Mouse (Mus musculus) kidney, postnatal 36 days (tissue): ENCODE results near the gene 4933427D14Rik.

Source experiments
- DNase-seq, 2 experiments: peaks; one replicate each; pipeline ENCODE4 v3.0.0; 2021 to 2022; ENCODE audit warnings: mixed read lengths in 2 of 2

The 4933427D14Rik gene

DNA sequence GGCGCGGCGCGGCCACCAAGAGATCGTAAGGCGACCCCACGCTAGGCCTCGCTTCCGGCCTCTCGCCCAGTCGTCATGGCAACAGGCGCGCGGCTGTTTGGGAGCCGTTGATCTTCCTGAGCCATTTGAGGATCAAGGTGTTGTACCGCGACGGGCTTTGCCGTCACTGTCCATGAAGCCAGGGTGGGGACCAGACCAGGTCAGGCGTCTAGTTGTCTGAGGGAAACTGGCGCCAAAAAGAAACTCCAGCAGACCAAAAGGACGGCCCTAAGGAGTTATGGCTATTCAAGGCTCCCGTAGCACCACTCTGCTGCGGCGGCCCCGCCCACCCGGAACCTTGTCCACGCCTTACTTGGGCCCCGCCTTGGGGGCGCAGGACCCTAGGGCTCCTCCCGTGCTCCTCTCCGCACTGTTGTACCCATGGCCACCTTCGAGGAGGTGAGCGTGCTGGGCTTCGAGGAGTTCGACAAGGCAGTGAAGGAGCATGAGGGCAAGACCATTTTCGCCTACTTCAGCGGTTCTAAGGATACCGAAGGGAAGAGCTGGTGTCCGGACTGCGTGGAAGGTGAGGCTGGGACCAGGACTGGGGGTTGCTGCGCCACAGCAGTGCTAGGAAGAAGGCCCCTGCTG lies at the start of gene 4933427D14Rik, which contains the start of gene Txndc17:
Gene 4933427D14Rik, minus strand, starts transcription at position 256 of the 630 bp plus-strand sequence.
Gene Txndc17, plus strand, starts transcription at position 344 of the 630 bp plus-strand sequence.
- peak; percentile 92 to 96 for DNase-seq

DNA sequence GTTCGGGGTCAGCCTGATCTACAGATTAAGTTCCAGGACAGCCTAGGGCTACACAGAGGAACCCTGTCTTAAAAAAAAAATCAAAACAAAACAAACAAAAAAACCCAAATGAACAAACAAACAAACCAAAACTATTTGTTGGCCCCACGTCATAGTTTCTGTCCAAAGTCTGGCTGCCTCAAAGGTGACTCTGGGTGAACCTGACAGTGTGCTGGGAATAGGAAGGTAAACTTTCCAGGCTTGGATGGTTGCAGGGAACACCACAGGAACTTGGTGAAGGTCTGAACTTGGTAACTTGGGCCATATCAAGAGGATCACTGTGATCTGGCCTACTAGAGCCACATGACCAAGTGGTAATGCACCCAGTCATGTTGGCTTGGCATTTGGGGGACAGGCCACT lies 49.2 kb upstream of the 4933427D14Rik start:
- DNase-seq, result no peak

DNA sequence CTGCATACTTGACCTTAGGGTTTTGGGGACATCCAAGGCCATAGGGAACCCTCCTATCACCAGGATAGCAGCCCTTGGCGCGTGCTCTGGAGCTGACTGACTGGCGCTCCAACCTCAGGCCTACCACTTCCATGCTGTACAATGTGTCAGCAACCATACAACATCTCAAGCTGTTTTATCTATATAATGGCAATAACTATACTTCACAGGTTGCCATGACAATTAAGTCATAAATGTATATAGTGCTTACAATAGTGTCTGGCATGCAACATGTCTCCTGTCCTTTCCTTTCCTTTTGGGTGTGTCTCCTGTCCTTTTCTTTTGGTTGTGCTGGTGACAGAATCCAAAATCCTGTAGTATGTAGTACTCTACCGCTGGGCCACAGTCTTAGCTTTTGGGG lies 48.4 kb upstream of the 4933427D14Rik start:
- no peak for DNase-seq

DNA sequence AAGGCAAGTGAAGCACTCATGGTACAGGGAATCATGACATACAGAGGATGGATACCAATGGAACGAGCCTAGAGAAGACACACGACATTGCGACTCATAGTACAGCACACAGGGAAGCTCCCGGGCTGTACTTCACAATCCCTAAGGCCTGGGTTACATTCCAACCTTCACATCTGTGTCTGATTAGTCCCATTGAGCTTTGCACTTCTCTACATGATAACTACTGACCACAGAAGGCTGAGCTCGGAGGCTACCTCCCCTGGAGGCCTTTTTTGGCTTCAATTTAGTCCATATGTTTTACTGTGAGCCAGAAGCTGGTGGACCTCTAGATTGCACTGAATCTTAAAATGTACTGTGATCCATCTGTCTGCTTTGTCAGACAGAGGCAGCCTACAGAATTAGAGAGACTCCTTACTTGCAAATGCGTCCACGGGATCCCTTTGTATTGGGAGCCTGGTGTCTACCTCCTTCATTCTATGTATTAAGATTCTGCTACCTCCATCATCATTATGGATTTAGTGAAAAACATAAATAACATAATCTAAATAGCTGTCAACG lies 38.0 kb upstream of the 4933427D14Rik start:
- DNase-seq, result no peak

DNA sequence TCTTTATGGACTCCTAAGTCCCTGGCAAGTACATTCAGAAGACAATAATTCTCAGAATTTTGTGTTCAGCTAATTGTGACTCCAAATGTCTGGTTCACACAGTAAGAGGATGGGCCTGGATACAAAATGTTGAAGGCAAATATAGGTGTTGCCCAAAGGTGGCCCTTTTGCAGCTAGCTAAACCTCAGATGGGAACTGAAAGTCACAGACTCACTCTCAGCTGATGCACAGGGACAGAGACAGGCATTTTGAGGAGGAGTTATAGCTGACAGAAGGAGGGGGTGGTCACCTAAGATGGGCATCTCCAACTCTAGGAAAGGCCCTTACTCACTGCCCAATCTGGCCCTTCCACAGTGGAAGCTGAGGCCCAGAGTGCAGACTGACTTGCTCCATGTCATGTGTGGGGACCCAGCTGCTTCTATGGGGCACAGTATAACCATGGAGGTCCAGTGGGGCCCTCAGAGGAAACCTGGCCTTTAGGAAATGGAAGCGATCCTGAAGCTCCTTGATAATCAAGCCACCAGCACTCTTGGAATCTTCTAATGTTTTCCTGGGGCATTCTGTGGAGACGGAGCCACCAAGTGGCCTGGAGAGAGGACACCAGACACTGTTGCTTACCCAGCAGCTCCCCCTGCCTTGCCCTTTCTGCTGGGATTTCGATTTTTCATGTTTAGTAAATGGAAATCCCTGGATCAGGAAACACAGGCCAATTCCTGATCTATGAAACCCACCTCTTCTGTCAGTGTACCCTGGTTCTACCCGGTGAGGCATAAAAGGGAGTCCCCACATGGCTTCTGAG lies 33.0 kb upstream of the 4933427D14Rik start:
- DNase-seq, result no peak

DNA sequence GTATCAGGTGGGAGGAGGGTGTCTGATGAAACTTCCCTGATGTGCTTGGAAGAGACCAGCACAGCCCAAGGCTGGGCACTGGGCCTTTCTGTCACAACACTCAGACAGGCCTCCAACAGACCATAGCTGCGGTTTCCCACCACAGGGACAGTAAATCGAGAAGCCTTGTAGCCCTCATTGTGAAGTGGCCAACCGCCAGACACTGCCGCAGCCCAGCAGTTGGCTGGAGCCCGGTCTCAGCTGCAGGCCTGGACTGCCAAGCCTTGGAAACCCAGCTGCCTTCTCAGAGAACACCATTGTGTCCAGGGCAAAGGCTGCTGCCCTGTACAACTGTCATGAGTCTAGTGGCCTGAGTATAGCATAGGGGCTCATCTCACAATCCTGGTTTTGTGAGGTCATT lies 26.8 kb upstream of the 4933427D14Rik start:
- no peak for DNase-seq

DNA sequence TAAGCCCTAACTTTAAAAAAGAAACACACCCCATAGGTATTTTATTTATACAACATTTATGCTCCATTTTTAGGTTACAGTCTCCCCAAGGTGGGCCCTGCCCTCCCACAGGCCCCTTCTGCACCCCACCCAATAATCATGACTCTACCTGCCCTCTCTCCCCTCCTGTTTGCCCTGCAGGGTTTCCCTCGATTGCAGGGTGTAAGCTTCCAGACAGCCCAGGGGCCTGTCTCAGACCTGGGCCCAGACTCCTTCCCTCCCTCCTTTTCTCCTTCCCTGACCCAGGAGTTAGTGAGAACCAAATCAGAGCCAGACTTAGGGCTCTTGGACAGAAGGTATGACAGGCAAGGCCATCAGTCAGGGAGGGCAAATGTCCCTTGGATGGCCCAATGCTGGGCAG lies 25.7 kb upstream of the 4933427D14Rik start:
- DNase-seq, result no peak

DNA sequence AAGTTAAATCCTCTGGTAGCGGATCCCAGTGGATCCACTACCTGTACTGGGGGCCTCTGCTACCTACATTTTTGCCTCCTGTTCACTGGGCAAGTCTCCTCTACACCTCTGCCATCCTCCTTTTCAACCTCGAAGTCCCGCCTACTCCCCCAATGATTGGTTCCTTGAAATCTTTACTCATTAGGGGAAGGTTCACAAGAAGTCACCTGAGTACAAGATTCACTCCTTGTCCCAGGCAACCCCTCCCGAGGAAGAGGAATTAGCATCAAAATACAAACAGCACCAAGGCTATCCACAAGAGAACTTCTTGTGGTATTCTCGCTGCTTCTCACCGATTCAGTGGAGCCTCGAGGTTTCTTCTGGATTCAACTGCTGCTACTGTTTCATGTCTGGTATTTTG lies 24.8 kb upstream of the 4933427D14Rik start:
- no peak for DNase-seq

DNA sequence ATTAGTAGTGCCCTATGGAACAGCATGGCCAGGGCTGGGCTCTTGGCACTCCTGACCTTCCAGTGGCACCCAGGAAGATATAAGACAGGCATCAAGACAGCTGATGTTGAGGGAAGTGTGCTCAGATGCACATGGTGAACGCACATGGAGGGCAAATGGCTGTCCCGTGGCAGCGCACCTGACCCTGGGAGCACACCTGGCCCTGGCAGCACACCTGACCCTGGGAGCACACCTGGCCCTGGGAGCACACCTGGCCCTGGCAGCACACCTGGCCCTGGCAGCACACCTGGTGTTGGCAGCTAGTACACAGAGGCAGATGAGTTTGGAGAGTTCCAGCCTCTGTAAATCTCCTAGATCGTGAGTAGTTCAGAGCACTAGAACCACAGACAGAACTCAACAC lies 21.3 kb upstream of the 4933427D14Rik start:
- no peak for DNase-seq

DNA sequence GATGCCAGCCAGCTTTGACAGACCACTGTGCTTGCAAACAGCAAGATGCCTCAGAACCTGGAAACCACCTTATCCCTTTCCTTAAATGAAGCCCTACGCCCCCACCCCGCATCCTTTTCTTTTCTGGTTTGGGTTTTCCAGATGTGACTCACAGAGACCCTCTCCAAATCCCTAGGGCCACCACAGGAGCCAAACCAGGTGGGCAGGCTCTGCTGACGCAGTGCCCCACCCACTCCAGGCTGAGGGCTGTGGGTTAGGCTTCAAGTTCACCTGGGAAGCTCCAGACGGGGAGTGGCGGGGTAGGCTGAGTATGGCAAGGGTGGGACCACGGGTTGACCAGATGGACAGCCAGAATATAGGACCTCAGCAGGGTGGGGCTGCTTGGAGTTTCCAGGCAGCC lies 19.6 kb upstream of the 4933427D14Rik start:
- DNase-seq, result no peak

DNA sequence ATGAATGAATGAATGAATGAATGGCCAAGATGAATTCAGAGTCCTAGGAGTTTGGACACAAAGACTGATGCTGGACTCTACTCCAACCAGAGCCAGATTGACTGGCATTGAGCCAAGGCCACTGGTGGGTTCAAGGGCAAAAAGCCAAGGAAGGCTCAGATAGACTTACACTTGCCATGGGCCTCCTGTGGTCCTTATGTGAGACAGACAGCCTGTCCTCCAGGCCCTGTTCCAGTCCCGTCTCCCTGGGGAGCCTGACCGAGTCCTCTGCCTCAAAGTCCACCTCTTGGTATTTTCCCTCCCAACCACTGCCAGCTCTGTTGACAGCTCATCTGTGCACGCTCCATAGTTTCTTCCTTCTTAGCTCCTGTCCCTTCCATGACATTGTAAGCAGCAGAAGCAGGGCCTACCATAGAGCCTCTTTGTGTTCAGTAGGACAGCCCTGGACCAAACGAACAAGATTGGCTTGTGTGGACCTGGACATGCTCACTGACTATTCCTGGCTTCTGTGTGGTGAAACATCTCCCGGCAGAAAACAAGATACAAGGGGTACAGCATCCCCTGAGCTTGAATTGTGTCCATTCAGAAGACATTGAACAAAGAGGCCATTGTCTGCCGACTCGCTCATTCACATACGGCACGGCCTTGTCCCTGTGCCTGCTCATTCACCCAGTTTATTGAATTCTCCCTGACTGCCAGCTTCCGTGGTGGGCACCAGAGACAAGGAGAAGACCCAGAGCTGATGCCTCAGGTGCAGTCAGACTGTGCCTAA lies 18.9 kb upstream of the 4933427D14Rik start:
- DNase-seq, result peak; percentile 19 to 42

DNA sequence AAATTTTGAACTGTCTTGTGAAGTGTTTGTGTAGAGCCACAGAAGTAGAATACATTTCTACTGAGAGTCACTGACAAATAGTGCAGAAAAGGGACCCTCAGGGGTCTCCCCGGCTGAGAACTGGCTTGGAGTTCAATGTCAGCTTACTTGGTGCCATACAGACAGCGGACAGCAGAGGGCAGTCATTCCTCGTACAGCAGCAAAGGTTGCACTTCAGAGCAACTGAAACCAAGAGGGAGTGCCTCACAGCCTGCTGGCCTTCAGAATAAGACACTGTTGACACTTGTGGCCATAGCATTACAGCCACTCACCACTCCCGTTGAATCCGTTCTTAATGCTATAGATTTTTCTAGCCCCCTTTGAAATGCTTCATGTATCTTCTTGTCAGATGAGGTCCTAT lies 17.6 kb upstream of the 4933427D14Rik start:
- peak; percentile 71 to 91 for DNase-seq

DNA sequence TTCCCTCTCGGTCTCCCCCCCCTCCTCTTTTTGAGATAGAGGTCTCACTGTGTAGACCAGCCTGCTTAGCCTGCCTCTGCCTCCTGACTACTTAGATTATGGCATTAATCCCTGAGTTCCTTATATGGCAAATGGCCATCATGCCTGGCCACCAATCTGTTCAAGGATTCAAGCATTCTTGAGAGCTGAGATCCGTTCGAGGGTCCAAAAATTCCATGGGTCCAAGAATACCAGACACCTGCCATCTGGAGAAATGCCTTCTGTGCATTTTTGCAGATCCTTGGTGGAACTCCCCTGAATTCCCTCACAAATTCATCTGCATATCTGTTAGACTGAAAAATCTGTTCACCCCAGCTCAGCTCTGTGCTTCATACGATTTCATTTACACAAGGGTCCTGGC lies 16.2 kb upstream of the 4933427D14Rik start:
- DNase-seq, result no peak

DNA sequence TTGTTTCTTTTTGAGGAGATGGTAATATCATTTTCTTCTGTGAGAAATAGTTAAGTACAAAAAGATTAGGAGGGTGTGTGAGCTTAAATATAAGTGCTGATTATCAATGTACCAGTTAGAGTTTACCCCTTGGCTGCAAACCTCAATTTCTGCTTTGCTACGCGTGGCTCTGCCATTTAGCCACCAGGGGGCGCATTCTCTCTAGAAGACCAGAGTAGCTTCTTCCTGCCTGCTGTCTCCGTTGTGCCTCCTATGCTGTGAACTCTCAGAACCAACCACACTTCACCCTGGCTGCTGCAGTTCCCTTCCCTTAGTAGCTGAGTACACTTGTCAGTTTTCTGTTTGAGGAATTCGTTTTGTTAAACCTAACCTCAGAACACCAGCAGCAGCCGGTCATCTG lies 14.0 kb upstream of the 4933427D14Rik start:
- DNase-seq, result peak; percentile 50 to 85

DNA sequence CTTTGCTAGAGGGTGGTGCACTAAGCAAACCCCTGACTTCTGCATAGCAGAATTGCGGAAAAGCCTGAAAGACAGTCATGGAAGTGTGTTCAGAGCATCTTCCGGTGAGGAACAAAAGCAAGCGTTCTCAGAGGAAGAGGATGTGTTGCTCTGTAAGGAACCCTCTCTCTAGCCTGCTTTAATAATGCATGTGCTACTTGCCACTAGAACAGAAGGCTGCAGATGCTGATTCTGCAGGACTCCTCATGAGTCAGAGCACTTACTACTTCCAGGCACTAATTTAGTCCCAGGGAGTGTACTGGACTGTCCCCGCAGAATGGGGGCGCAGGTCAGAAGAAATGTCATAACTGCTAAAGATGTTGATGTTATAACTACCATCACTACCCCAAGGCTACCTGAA lies 9.9 kb upstream of the 4933427D14Rik start:
- DNase-seq, result no peak

DNA sequence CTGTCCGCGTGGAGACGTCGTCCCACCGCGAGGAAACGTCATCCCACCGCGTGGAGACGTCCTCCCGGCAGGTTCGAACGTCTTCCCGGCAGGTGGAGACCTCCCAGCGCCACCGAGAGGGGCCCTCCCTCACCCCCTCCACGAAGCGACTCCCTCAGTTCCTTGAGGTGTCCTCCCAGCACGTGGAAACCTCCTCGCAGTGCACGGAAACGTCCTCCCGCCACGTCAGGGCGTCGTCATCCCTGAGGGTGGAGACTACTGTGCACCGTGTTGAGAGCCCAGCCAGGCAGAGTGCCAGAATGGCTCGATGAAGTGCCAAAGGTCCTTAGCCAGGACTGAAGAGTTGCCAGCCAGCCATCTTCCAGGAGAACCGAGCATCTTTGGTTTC lies 8.1 kb upstream of the 4933427D14Rik start, which contains the start of gene Med31:
Gene Med31, minus strand, starts transcription at position 183 of the 388 bp plus-strand sequence.
- peak; percentile 92 to 94 for DNase-seq

DNA sequence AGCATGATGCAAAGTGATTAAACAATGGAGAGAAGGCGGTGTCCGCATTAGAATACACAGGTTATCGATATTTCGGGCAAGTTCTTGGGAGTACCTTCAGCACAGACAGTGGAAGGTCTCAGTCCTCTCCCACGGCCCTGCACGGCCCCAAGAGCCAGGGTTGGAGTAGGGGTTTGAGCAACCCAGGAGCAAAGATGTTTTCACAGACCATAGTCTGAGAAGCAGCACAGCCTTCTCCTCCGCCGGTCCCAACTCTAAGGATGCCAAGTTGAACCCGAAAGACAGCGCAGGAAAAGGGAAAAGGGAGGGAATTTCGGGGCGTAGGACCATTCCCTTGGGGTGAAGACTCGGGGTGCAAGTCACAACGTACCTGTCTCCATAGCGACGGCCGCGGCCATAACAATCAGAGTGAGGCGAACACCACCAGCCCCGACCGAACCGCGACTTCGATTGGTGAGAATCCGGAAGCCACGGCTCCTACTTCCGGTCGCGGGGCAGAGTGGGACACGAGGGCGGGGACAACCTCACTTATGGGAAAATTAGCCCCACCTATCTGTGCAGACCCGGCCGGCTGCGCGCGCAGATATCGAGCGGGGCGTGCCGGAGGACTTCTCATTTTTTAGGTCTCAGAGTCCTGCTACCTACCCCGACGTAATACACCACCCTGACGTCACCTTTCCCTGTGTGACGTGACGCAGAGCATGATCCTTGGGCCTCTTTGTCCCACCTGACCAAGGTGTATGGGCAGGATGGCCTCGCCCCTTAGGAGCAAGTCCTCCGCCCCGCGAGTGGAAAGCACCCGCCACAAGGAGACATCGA lies 7.5 kb upstream of the 4933427D14Rik start:
- DNase-seq, result peak; percentile 96 to 97

DNA sequence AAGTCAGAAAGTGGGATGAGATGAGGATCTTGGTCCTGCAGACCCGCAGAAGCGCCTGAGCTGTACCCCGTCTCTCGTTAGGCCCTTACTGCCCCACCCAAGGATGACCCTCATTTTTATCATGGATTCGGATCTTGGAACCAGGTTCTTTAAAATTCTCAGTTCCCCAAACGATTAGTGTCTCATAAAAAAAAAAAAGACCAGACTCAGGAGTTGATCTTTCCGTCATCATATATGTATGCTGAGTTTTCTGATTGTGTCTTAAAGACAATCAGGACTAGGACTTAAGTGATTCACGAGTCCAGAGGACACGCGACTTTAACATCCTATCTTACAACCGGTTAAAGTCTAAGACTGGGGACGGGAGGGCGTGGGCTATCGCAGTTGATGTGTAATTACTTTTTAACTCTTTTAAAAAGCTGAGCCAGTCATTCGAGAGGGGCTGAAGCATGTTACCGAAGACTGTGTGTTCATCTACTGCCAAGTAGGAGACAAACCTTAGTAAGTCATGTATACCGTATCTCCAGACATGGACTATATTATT lies 647 bp upstream of the 4933427D14Rik start:
- DNase-seq, result peak; percentile 57 to 67

DNA sequence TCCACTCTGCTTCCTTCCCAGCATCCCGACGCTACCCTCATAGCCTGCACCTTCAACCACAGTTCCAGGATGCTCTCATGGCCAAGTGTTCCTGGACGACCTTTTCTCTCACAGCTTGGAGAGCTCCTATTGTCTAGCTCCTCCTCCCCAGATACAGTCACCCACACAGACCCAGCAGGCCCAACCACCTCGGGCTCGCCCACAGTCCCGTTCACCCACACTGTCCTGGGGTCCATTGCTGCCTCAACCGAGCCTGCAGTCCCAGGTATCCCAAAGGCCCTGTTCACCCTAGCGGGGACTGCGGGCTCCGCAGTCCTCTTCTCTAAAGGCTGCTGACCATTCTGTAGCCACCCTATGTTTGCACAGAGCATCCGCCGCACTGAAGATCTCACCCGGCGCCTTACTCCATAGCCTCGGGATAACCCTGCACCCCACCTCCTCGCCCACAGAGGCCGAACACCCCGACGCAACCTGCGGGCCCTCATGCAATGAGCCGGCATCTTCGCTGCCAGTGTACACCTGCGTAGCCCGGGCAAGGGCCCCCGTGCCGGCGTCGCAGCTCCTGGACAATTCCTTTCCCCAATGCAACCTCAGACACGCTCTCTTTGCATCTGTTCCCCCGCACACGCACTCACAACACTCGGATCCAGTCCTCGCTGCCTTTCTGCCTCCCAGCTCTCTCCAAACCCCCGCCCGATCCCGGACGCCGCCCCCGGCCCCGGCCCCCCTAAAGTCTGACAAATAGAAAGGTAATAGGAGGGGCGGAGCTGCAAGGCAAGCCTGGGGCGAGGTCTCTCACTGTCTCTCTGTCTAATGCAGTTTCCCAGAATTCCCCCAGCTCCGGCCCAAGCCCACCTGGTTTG lies 687 bp downstream of the 4933427D14Rik start, which contains the start of gene Gm43951:
Gene Gm43951, minus strand, starts transcription at position 500 of the 863 bp plus-strand sequence.
- DNase-seq, result peak; percentile 18 to 42

DNA sequence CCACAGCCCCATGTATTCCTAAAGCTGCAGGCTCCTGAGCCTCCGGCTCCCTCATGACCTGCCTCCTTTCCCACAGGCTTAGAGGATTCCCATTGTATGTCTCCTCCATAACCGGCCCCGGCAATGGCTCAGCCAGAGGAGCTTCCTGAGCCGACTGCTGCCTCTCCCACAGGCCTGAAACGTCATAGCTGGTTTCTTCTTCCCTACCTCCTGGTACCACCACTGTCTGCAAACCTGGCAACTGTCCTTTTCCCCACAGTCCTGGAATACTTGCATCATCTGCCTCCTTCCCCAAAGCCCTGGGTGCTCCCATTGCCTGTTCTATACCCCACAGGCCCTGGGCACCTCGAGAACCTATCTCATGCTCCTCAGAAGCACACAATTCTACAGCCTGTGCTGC lies 2.0 kb downstream of the 4933427D14Rik start:
- DNase-seq, result no peak

DNA sequence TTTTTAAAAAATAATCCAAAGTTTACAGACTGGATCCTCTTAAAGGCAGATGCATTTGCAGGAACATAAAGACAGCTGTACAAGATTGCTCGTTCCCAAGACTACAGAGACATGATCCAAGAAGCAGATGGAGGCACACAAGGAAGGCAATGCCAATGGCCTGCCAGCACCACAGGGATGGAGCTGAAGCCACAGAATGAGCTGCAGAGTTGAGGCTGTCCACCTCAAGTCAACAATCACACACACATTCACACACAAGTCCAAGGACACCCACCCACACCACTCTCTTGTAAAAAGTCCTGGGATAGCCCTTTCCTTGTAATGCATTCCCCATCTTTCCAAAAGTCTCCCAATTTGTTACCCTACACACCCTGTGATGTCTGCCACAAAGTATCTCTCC lies 3.8 kb downstream of the 4933427D14Rik start:
- DNase-seq, result no peak
